Mouse (Mus musculus) ES-E14 (cell line): ENCODE measurements around the gene Tctn3. TPM values are rescaled to one million over a fixed set of nuclear protein-coding genes. Genes with fewer than 3 reads are reported as not detected.
"Not testable (repeated sequence)": the region's sequence is repeated elsewhere in the genome, so short reads cannot be mapped to it uniquely, and the experiment has no call there.

Source experiments
- DNase-seq: peaks from one replicate; pipeline ENCODE4 v3.0.0-alpha.2; 2013; ENCODE audit warnings: low read depth, low spot score
- H3K27ac ChIP-seq: 2 replicates; pipeline ENCODE4 v1.5.1; 2012; ENCODE audit warnings: low read depth, mild to moderate bottlenecking, low read length, moderate library complexity, mixed read lengths; ENCODE audit not compliant: poor library complexity, insufficient read depth, severe bottlenecking
- H3K36me3 ChIP-seq: 2 replicates; pipeline ENCODE4 v1.6.1; 2012; ENCODE audit warnings: mild to moderate bottlenecking, low read length, moderate library complexity, mixed read lengths; ENCODE audit not compliant: control insufficient read depth, poor library complexity, insufficient read depth, severe bottlenecking
- H3K4me1 ChIP-seq, 2 experiments: fragments of 150-350 bp in 1 of 2; sonication (generic) in 1 of 2; 2 replicates each; pipeline ENCODE4 v1.6.1; 2012; ENCODE audit warnings: low read length in 2 of 2, mild to moderate bottlenecking in 1 of 2, mixed read lengths in 1 of 2; ENCODE audit not compliant: control insufficient read depth in 2 of 2, insufficient read depth in 2 of 2, poor library complexity in 1 of 2
- H3K4me3 ChIP-seq, 2 experiments: fragments of 150-350 bp in 1 of 2; sonication (generic) in 1 of 2; 2 replicates each; pipeline ENCODE4 v1.5.1; 2012; ENCODE audit warnings: low read length in 2 of 2, low read depth in 1 of 2, mild to moderate bottlenecking in 1 of 2, mixed read lengths in 1 of 2; ENCODE audit not compliant: insufficient read depth in 1 of 2, poor library complexity in 1 of 2, severe bottlenecking in 1 of 2
- H3K9ac ChIP-seq: 2 replicates; pipeline ENCODE4 v1.6.1; 2012; ENCODE audit warnings: low read depth, mild to moderate bottlenecking, low read length, mixed read lengths; ENCODE audit not compliant: poor library complexity, insufficient read depth, severe bottlenecking
- H3K9me3 ChIP-seq: fragments of 150-350 bp; sonication (generic); 2 replicates; pipeline ENCODE4 v1.6.1; 2012; ENCODE audit warnings: low read depth, mild to moderate bottlenecking, low read length; ENCODE audit not compliant: control insufficient read depth, insufficient read depth
- CHD2 ChIP-seq: IDR thresholded peaks from 2 replicates; pipeline ENCODE4 v1.6.1; 2014; ENCODE audit warnings: mild to moderate bottlenecking, low read depth, low read length, inconsistent platforms
- HCFC1 ChIP-seq: IDR thresholded peaks from 2 replicates; pipeline ENCODE4 v1.6.1; 2012; ENCODE audit warnings: low read length, inconsistent platforms, borderline replicate concordance; ENCODE audit not compliant: insufficient read depth
- MAFK ChIP-seq: IDR thresholded peaks from 2 replicates; pipeline ENCODE4 v1.6.1; 2014; ENCODE audit warnings: mild to moderate bottlenecking, low read depth, low read length, inconsistent platforms; ENCODE audit not compliant: insufficient read depth
- ZC3H11A ChIP-seq: IDR thresholded peaks from 2 replicates; pipeline ENCODE4 v1.6.1; 2012; ENCODE audit warnings: low read depth, mild to moderate bottlenecking, inconsistent platforms, low read length, borderline replicate concordance
- ZNF384 ChIP-seq: IDR thresholded peaks from 2 replicates; pipeline ENCODE4 v1.6.1; 2012; ENCODE audit warnings: low read depth, low read length, inconsistent platforms
- in situ Hi-C, 2 experiments: fragments of 600-800 bp; cut with MboI; formaldehyde crosslinking; loops; one replicate each; pipeline ENCODE4 v1.15.1; 2025; ENCODE audit warnings: low sequenced_read_pairs in 2 of 2, inconsistent platforms in 1 of 2; ENCODE audit not compliant: unreplicated experiment in 2 of 2
- total RNA-seq: library from RNA; depleted of rRNA; stranded (reverse); fragments of 300-350 nt; gene quantifications from 2 replicates; pipeline ENCODE4 v1.2.3, GENCODE M21; 2012

Tctn3 gene
- total RNA-seq, 1 experiment = 8.8 TPM

GRCm38 (mm10) chr19:40563880-40564645 lies 48.0 kb downstream of the Tctn3 start:
- no peak for DNase-seq
- H3K4me3 ChIP-seq = no peak overlapping the region
- TF ChIP-seq CHD2 = no peak
- TF ChIP-seq ZNF384 = no peak
- TF ChIP-seq MAFK = no peak
- TF ChIP-seq HCFC1 = no peak
- no peak for TF ChIP-seq ZC3H11A
- no peaks in the 10 kb centered on the region for H3K4me1 ChIP-seq
- in situ Hi-C loops = no loop called here
- H3K27ac ChIP-seq = no peak overlapping the region
- H3K9me3 ChIP-seq = no peaks in the 10 kb centered on the region
- H3K9ac ChIP-seq = no peak overlapping the region
- H3K36me3 ChIP-seq = peaks cover 26% of the 10 kb centered on the region; the same call in 1 of the 2 replicates

- H3K9ac ChIP-seq, in situ Hi-C loops, H3K4me1 ChIP-seq, H3K27ac ChIP-seq, H3K4me3 ChIP-seq, DNase-seq, H3K9me3 ChIP-seq: not testable (repeated sequence)
- peaks cover 24% of the 10 kb centered on the region for H3K36me3 ChIP-seq
Observed at GRCm38 (mm10) chr19:40561521-40561920, 50.5 kb downstream of the Tctn3 start.

- no peak overlapping the region for H3K27ac ChIP-seq
- no peak overlapping the region for H3K4me3 ChIP-seq
- no peaks in the 10 kb centered on the region for H3K4me1 ChIP-seq
- TF ChIP-seq ZNF384 (no peak), HCFC1 (no peak), MAFK (no peak), CHD2 (no peak), ZC3H11A (no peak)
- no peaks in the 10 kb centered on the region for H3K9me3 ChIP-seq
- in situ Hi-C loops = no loop called here
- DNase-seq = no peak
- no peak overlapping the region for H3K9ac ChIP-seq
- peaks cover 49% of the 10 kb centered on the region for H3K36me3 ChIP-seq
Observed at GRCm38 (mm10) chr19:40556029-40556428, 56.0 kb downstream of the Tctn3 start.

GRCm38 (mm10) chr19:40555136-40555535 lies 56.9 kb downstream of the Tctn3 start:
- H3K9ac ChIP-seq = no peak overlapping the region
- in situ Hi-C loops = no loop called here
- TF ChIP-seq ZNF384 (no peak), MAFK (no peak), ZC3H11A (no peak), HCFC1 (no peak), CHD2 (no peak)
- H3K9me3 ChIP-seq = no peaks in the 10 kb centered on the region
- H3K4me1 ChIP-seq = no peaks in the 10 kb centered on the region
- DNase-seq = no peak
- peaks cover 56% of the 10 kb centered on the region for H3K36me3 ChIP-seq
- no peak overlapping the region for H3K27ac ChIP-seq
- H3K4me3 ChIP-seq = no peak overlapping the region

- Histone ChIP-seq H3K9ac (no peak overlapping the region), H3K27ac (no peak overlapping the region), H3K4me1 (no peaks in the 10 kb centered on the region), H3K4me3 (no peak overlapping the region), H3K9me3 (no peaks in the 10 kb centered on the region), H3K36me3 (peaks cover 56% of the 10 kb centered on the region)
- no peak for TF ChIP-seq MAFK
- TF ChIP-seq ZNF384 = no peak
- no peak for TF ChIP-seq HCFC1
- TF ChIP-seq CHD2 = no peak
- no peak for TF ChIP-seq ZC3H11A
- in situ Hi-C loops = no loop called here
- no peak for DNase-seq
Observed at GRCm38 (mm10) chr19:40554343-40554742, 57.7 kb downstream of the Tctn3 start.
